Mouse (Mus musculus) CH12.LX (cell line): ENCODE measurements around the gene Wasf3. TPM values are rescaled to one million over a fixed set of nuclear protein-coding genes. Genes with fewer than 3 reads are reported as not detected.

ENCODE experiments used
- DNase-seq: peaks from one replicate; pipeline ENCODE4 v3.0.0-alpha.2; 2013; ENCODE audit errors: extremely low read depth
- H3K27ac ChIP-seq: 2 replicates; pipeline ENCODE4 v1.5.1; 2012; ENCODE audit warnings: low read depth, mild to moderate bottlenecking, control low read depth, moderate library complexity; ENCODE audit not compliant: insufficient read depth
- H3K27me3 ChIP-seq: replicated peaks from 2 replicates; pipeline ENCODE3; 2012; ENCODE audit warnings: inconsistent platforms
- H3K36me3 ChIP-seq, 2 experiments: replicated peaks in 1 of 2; 2 replicates each; pipeline versions ENCODE3 to v1.6.1; 2012; ENCODE audit warnings: inconsistent platforms in 1 of 2, low read length in 1 of 2, mild to moderate bottlenecking in 1 of 2, mixed read lengths in 1 of 2, moderate library complexity in 1 of 2; ENCODE audit not compliant: control insufficient read depth in 1 of 2, insufficient read depth in 1 of 2
- H3K4me1 ChIP-seq, 2 experiments: 2 replicates each; pipeline ENCODE4 v1.6.1; 2012; ENCODE audit warnings: inconsistent platforms in 1 of 2, moderate library complexity in 1 of 2; ENCODE audit not compliant: insufficient read depth in 2 of 2, control insufficient read depth in 1 of 2
- H3K4me2 ChIP-seq: 2 replicates; pipeline ENCODE4 v1.6.1; 2012; ENCODE audit warnings: low read depth, mild to moderate bottlenecking, control low read depth; ENCODE audit not compliant: poor library complexity, insufficient read depth, severe bottlenecking
- H3K4me3 ChIP-seq, 3 experiments: fragments of 150-350 bp in 1 of 3; sonication (generic) in 1 of 3; replicated peaks in 1 of 3; 2 replicates each; pipeline versions ENCODE3 to v1.5.1; 2011 to 2012; ENCODE audit warnings: low read depth in 2 of 3, low read length in 2 of 3, mild to moderate bottlenecking in 2 of 3, moderate library complexity in 2 of 3, control low read depth in 1 of 3, improper control_type of control experiment in 1 of 3, inconsistent platforms in 1 of 3, mixed read lengths in 1 of 3; ENCODE audit not compliant: poor library complexity in 1 of 3
- H3K79me2 ChIP-seq: replicated peaks from 2 replicates; pipeline ENCODE4 v1.6.1; 2012; ENCODE audit warnings: mild to moderate bottlenecking, moderate library complexity; ENCODE audit not compliant: control insufficient read depth, poor library complexity, insufficient read depth, severe bottlenecking; ENCODE audit errors: extremely low read depth
- H3K9ac ChIP-seq: 2 replicates; pipeline ENCODE4 v1.6.1; 2012; ENCODE audit warnings: low read depth, mild to moderate bottlenecking, control low read depth, moderate library complexity; ENCODE audit not compliant: insufficient read depth
- H3K9me3 ChIP-seq: replicated peaks from 2 replicates; pipeline ENCODE3; 2012; ENCODE audit warnings: low read length, inconsistent platforms, mixed read lengths
- BHLHE40 ChIP-seq: IDR thresholded peaks from 2 replicates; pipeline ENCODE4 v1.6.1; 2011; ENCODE audit warnings: mild to moderate bottlenecking, low read depth, low read length, improper control_type of control experiment
- CTCF ChIP-seq, 2 experiments: IDR thresholded peaks in 1 of 2; conservative IDR thresholded peaks in 1 of 2; 2 replicates each; pipeline ENCODE4 v1.5.1; 2011 to 2012; ENCODE audit warnings: low read depth in 2 of 2, low read length in 2 of 2, improper control_type of control experiment in 1 of 2, inconsistent platforms in 1 of 2, mild to moderate bottlenecking in 1 of 2, moderate library complexity in 1 of 2
- E2F4 ChIP-seq: IDR thresholded peaks from 2 replicates; pipeline ENCODE4 v1.6.1; 2011; ENCODE audit warnings: low read depth, low read length, improper control_type of control experiment; ENCODE audit not compliant: insufficient replicate concordance
- EP300 ChIP-seq: IDR thresholded peaks from 2 replicates; pipeline ENCODE4 v1.6.1; 2011; ENCODE audit warnings: low read length, improper control_type of control experiment
- GABPA ChIP-seq: IDR thresholded peaks from 2 replicates; pipeline ENCODE4 v1.6.1; 2012; ENCODE audit warnings: low read depth, low read length, improper control_type of control experiment, inconsistent platforms; ENCODE audit not compliant: insufficient replicate concordance
- HCFC1 ChIP-seq: IDR thresholded peaks from 2 replicates; pipeline ENCODE4 v1.6.1; 2012; ENCODE audit warnings: low read depth, mild to moderate bottlenecking, inconsistent platforms, low read length, improper control_type of control experiment
- JUND ChIP-seq: conservative IDR thresholded peaks from 2 replicates; pipeline ENCODE4 v1.6.1; 2011; ENCODE audit warnings: low read depth, low read length, improper control_type of control experiment
- MAFK ChIP-seq: IDR thresholded peaks from 2 replicates; pipeline ENCODE4 v1.6.1; 2011; ENCODE audit warnings: low read length, improper control_type of control experiment; ENCODE audit not compliant: insufficient replicate concordance
- MAZ ChIP-seq: IDR thresholded peaks from 2 replicates; pipeline ENCODE4 v1.6.1; 2012; ENCODE audit warnings: low read depth, mild to moderate bottlenecking, inconsistent platforms, low read length, improper control_type of control experiment, moderate library complexity
- NELFE ChIP-seq: IDR thresholded peaks from 2 replicates; pipeline ENCODE4 v1.6.1; 2011; ENCODE audit warnings: low read depth, low read length, improper control_type of control experiment
- NRF1 ChIP-seq: IDR thresholded peaks from 2 replicates; pipeline ENCODE4 v1.6.1; 2014; ENCODE audit warnings: low read depth, mild to moderate bottlenecking, inconsistent platforms, low read length, improper control_type of control experiment, moderate library complexity
- PAX5 ChIP-seq: IDR thresholded peaks from 2 replicates; pipeline ENCODE4 v1.6.1; 2012; ENCODE audit warnings: low read length, inconsistent platforms, mixed read lengths
- POLR2AphosphoS2 ChIP-seq: IDR thresholded peaks from 2 replicates; pipeline ENCODE4 v1.6.1; 2011; ENCODE audit warnings: low read depth, low read length, improper control_type of control experiment
- RAD21 ChIP-seq: IDR thresholded peaks from 2 replicates; pipeline ENCODE4 v1.6.1; 2011; ENCODE audit warnings: low read depth, mild to moderate bottlenecking, low read length, improper control_type of control experiment, moderate library complexity
- SIN3A ChIP-seq: IDR thresholded peaks from 2 replicates; pipeline ENCODE4 v1.6.1; 2012; ENCODE audit warnings: low read length, improper control_type of control experiment, inconsistent platforms
- SMC3 ChIP-seq: IDR thresholded peaks from 2 replicates; pipeline ENCODE4 v1.6.1; 2011; ENCODE audit warnings: low read depth, low read length, improper control_type of control experiment
- TBP ChIP-seq: conservative IDR thresholded peaks from 2 replicates; pipeline ENCODE4 v1.6.1; 2011; ENCODE audit warnings: low read depth, low read length, improper control_type of control experiment
- TCF12 ChIP-seq: IDR thresholded peaks from 2 replicates; pipeline ENCODE4 v1.6.1; 2014; ENCODE audit warnings: low read depth, mild to moderate bottlenecking, inconsistent platforms, low read length, improper control_type of control experiment
- UBTF ChIP-seq: IDR thresholded peaks from 2 replicates; pipeline ENCODE4 v1.6.1; 2012; ENCODE audit warnings: low read depth, mild to moderate bottlenecking, inconsistent platforms, low read length, improper control_type of control experiment, moderate library complexity
- USF1 ChIP-seq: IDR thresholded peaks from 2 replicates; pipeline ENCODE4 v1.6.1; 2014; ENCODE audit warnings: low read depth, mild to moderate bottlenecking, inconsistent platforms, low read length, improper control_type of control experiment
- ZNF384 ChIP-seq: IDR thresholded peaks from 2 replicates; pipeline ENCODE4 v1.6.1; 2012; ENCODE audit warnings: low read depth, low read length, improper control_type of control experiment, inconsistent platforms
- dilution Hi-C: fragments of 300-500 bp; cut with MboI; formaldehyde crosslinking; loops from 2 replicates; pipeline ENCODE4 v1.14.3; 2020; ENCODE audit warnings: low sequenced_read_pairs; ENCODE audit not compliant: extremely low pct_unique_long_range_greater_than_20kb, extremely low pct_ligation_motif_present
- in situ Hi-C: fragments of 300-500 bp; cut with MboI; formaldehyde crosslinking; loops from 3 replicates; pipeline ENCODE4 v1.14.3; 2019; ENCODE audit warnings: low sequenced_read_pairs, low pct_ligation_motif_present, low pct_unique_long_range_greater_than_20kb, mixed read lengths
- polyA plus RNA-seq: library from polyadenylated mRNA; unstranded; fragments of >175 nt; gene quantifications from 2 replicates; pipeline ENCODE4 v1.2.1, GENCODE M21; 2012; ENCODE audit warnings: low read depth; ENCODE audit not compliant: insufficient read length
- total RNA-seq, 2 experiments: library from RNA; depleted of rRNA; stranded (reverse); fragments of 300-350 nt in 1 of 2; fragments of >200 nt in 1 of 2; gene quantifications; 2 replicates each; pipeline ENCODE4 v1.2.3; 2012 to 2014

Wasf3 gene
- total and polyA plus RNA-seq, 3 experiments: not detected

DNA sequence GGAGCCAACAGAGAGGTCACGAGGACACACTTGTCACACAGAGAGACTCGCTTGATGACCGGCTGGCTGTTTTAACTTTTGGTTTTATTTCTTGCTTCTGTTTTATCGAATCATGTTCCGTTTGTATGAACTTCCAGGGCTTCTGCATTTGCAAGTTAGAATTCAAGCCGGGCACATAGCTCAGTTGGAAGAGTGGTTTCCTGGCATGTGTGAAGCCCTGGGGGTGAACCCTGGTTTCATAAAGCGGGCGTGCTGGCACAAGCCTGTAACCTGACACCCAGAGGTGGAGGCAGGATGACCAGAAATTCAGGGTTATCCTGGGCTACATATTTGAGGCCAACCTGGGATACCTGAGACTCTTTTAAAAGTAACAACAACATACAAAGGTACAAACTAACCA is 76.8 kb downstream of the Wasf3 start:
- no peaks in the 10 kb centered on the region for H3K9me3 ChIP-seq
- H3K4me1 ChIP-seq: no peaks in the 10 kb centered on the region
- in situ Hi-C loops: loop anchor here (25.0 kb wide), 1 partner anchor 274 kb away; the partner anchor contains the start of gene 1700001J03Rik
- H3K79me2 ChIP-seq: no peaks in the 10 kb centered on the region
- peaks cover 72% of the 10 kb centered on the region for H3K27me3 ChIP-seq
- no peak overlapping the region for H3K4me3 ChIP-seq
- H3K36me3 ChIP-seq: no peaks in the 10 kb centered on the region
- no peak overlapping the region for H3K27ac ChIP-seq
- dilution Hi-C loops: no loop called here
- H3K4me2 ChIP-seq: no peak overlapping the region
- no peak for DNase-seq
- no peak for TF ChIP-seq TCF12
- TF ChIP-seq POLR2AphosphoS2: no peak
- no peak for TF ChIP-seq HCFC1
- no peak for TF ChIP-seq JUND
- no peak for TF ChIP-seq BHLHE40
- no peak for TF ChIP-seq NRF1
- no peak for TF ChIP-seq NELFE
- TF ChIP-seq MAFK: no peak
- no peak for TF ChIP-seq EP300
- TF ChIP-seq USF1: no peak
- no peak for TF ChIP-seq SMC3
- no peak for TF ChIP-seq GABPA
- no peak for TF ChIP-seq CTCF (conservative IDR thresholded peaks at IDR 0.05 in 1 of 2, IDR thresholded peaks at IDR 0.05 in 1 of 2; ENCODE audit: low read depth in 2 of 2, low read length in 2 of 2)
- no peak for TF ChIP-seq TBP
- no peak for TF ChIP-seq RAD21
- TF ChIP-seq UBTF: no peak
- no peak for TF ChIP-seq PAX5
- TF ChIP-seq, all 38 proteins: peak for 0
- no peak overlapping the region for H3K9ac ChIP-seq

DNA sequence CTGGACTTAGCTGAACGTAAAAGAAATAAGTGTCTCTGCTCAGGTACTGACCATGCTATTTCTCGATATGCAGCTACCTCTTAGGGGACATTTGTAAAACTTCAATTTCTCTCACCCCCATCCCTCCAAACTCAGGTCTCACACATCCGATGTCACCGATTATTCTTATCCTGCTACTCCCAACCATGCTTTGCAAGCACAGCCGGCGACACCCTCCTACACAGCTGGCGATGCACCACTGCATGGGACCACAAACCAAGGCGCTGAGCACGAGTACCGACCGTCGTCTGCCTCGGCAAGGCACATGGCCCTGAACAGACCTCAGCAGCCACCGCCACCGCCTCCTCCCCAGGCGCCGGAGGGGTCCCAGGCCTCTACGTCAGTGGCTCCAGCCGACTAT is 81.9 kb downstream of the Wasf3 start:
- H3K4me3 ChIP-seq: no peak overlapping the region
- peaks cover 0 to 1% of the 10 kb centered on the region in 2 experiments; a peak in 1 of 4 replicates for H3K4me1 ChIP-seq
- no peak for DNase-seq
- no peaks in the 10 kb centered on the region for H3K36me3 ChIP-seq
- H3K4me2 ChIP-seq: no peak overlapping the region
- H3K27ac ChIP-seq: no peak overlapping the region
- H3K9ac ChIP-seq: no peak overlapping the region
- H3K9me3 ChIP-seq: no peaks in the 10 kb centered on the region
- in situ Hi-C loops: loop anchor here (25.0 kb wide), 1 partner anchor 279 kb away; the partner anchor contains the start of gene 1700001J03Rik
- dilution Hi-C loops: no loop called here
- no peak for TF ChIP-seq E2F4
- no peak for TF ChIP-seq NRF1
- no peak for TF ChIP-seq MAZ
- TF ChIP-seq ZNF384: no peak
- no peak for TF ChIP-seq SIN3A
- no peak for TF ChIP-seq CTCF (conservative IDR thresholded peaks at IDR 0.05 in 1 of 2, IDR thresholded peaks at IDR 0.05 in 1 of 2; ENCODE audit: low read depth in 2 of 2, low read length in 2 of 2)
- TF ChIP-seq, all 38 proteins: peak for 0
- Histone ChIP-seq H3K27me3 (peaks cover 80% of the 10 kb centered on the region), H3K79me2 (no peaks in the 10 kb centered on the region)
